Mouse (Mus musculus): Measurements from ENCODE around the gene Gsdma3.
"Not testable (repeated sequence)": the region's sequence is repeated elsewhere in the genome, so short reads cannot be mapped to it uniquely, and the experiment has no call there.

The Gsdma3 gene

GRCm38 (mm10) chr11:98595955-98596354, 30.2 kb upstream of the Gsdma3 start:
- no peak for DNase-seq (ENCODE audit: low spot score in 2 of 2)

- no peak for DNase-seq (ENCODE audit: low spot score in 2 of 2)
Measured at GRCm38 (mm10) chr11:98597363-98597762, 28.8 kb upstream of the Gsdma3 start.

GRCm38 (mm10) chr11:98597991-98598390, 28.2 kb upstream of the Gsdma3 start, which contains the start of gene Lrrc3c:
Gene Lrrc3c (plus strand): TSS chr11:98598291.
- no peak for DNase-seq (ENCODE audit: low spot score in 2 of 2)

GRCm38 (mm10) chr11:98598851-98599290, 27.3 kb upstream of the Gsdma3 start:
- DNase-seq (ENCODE audit: low spot score in 2 of 2): no peak

- no peak for DNase-seq (ENCODE audit: low spot score in 2 of 2)
Measured at GRCm38 (mm10) chr11:98599291-98599690, 26.9 kb upstream of the Gsdma3 start.

- no peak for DNase-seq (ENCODE audit: low spot score in 2 of 2)
Measured at GRCm38 (mm10) chr11:98602090-98602690, 24.0 kb upstream of the Gsdma3 start.

- DNase-seq (ENCODE audit: low spot score in 2 of 2): no peak
Measured at GRCm38 (mm10) chr11:98603953-98604352, 22.2 kb upstream of the Gsdma3 start.

- not testable (repeated sequence) for DNase-seq (ENCODE audit: low spot score in 2 of 2)
Measured at GRCm38 (mm10) chr11:98604911-98605310, 21.2 kb upstream of the Gsdma3 start.

- DNase-seq (ENCODE audit: low spot score in 2 of 2): no peak
Measured at GRCm38 (mm10) chr11:98606763-98607162, 19.4 kb upstream of the Gsdma3 start.

- DNase-seq (ENCODE audit: low spot score in 2 of 2): no peak
Measured at GRCm38 (mm10) chr11:98620791-98621190, 5.4 kb upstream of the Gsdma3 start.

GRCm38 (mm10) chr11:98623981-98624380, 2.2 kb upstream of the Gsdma3 start:
- DNase-seq (ENCODE audit: low spot score in 2 of 2): not testable (repeated sequence)

GRCm38 (mm10) chr11:98624381-98624780, 1.8 kb upstream of the Gsdma3 start:
- DNase-seq (ENCODE audit: low spot score in 2 of 2): not testable (repeated sequence)

- no peak for DNase-seq (ENCODE audit: low spot score in 2 of 2)
Measured at GRCm38 (mm10) chr11:98628706-98629105, 2.5 kb downstream of the Gsdma3 start.

- no peak for DNase-seq (ENCODE audit: low spot score in 2 of 2)
Measured at GRCm38 (mm10) chr11:98630646-98631045, 4.5 kb downstream of the Gsdma3 start.

GRCm38 (mm10) chr11:98635312-98635970, 9.3 kb downstream of the Gsdma3 start:
- not testable (repeated sequence) for DNase-seq (ENCODE audit: low spot score in 2 of 2)

GRCm38 (mm10) chr11:98637501-98637900, 11.3 kb downstream of the Gsdma3 start:
- no peak for DNase-seq (ENCODE audit: low spot score in 2 of 2)

- DNase-seq (ENCODE audit: low spot score in 2 of 2): no peak
Measured at GRCm38 (mm10) chr11:98640091-98640490, 13.9 kb downstream of the Gsdma3 start.

- DNase-seq (ENCODE audit: low spot score in 2 of 2): no peak
Measured at GRCm38 (mm10) chr11:98644757-98645156, 18.6 kb downstream of the Gsdma3 start.

- no peak for DNase-seq (ENCODE audit: low spot score in 2 of 2)
Measured at GRCm38 (mm10) chr11:98645946-98646345, 19.8 kb downstream of the Gsdma3 start.

- no peak for DNase-seq (ENCODE audit: low spot score in 2 of 2)
Measured at GRCm38 (mm10) chr11:98646459-98646858, 20.3 kb downstream of the Gsdma3 start, which contains the start of gene Gsdma2. Gene Gsdma2 (plus strand): TSS chr11:98646759.

- peak in 1 of 2 experiments; percentile 21 for DNase-seq (ENCODE audit: low spot score in 2 of 2)
Measured at GRCm38 (mm10) chr11:98655076-98655475, 28.9 kb downstream of the Gsdma3 start.

GRCm38 (mm10) chr11:98660517-98660916, 34.4 kb downstream of the Gsdma3 start:
- DNase-seq (ENCODE audit: low spot score in 2 of 2): no peak

GRCm38 (mm10) chr11:98664091-98664490, 37.9 kb downstream of the Gsdma3 start, which contains the start of gene Gsdma:
Gene Gsdma (plus strand): TSS chr11:98664351.
- DNase-seq (ENCODE audit: low spot score in 2 of 2): no peak

Measured in urinary bladder, adult 18-20 months (tissue).